Mouse (Mus musculus) adrenal gland, adult (tissue): ENCODE data around the gene Fgd6.
A peak's percentile ranks its signal among the peaks of the same experiment; 100 is the strongest.

Experiments used
- DNase-seq, 2 experiments: peaks; one replicate each; pipeline ENCODE4 v3.0.0; 2022 to 2023; ENCODE audit warnings: low spot score in 1 of 2; ENCODE audit not compliant: inconsistent age in 2 of 2

Fgd6 gene

DNA sequence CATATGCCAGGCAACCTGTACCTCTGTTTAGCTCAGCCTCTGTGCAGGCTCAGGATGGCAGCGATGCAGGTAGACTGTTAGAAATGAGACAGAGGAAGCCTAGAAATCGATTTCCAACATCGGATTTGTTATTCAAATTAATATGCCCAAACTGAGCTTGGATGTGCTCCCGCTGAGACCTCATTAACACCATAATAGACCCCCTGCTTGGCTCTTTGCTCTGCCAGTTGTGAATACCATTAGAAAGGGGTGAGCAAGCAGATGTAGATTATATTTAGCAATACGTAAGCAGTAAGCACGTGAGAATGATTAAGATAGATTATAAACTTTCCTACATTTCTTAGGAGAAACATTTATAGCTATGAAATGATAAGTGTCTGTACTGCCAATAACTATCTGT lies 136.9 kb downstream of the Fgd6 start:
- DNase-seq: no peak

DNA sequence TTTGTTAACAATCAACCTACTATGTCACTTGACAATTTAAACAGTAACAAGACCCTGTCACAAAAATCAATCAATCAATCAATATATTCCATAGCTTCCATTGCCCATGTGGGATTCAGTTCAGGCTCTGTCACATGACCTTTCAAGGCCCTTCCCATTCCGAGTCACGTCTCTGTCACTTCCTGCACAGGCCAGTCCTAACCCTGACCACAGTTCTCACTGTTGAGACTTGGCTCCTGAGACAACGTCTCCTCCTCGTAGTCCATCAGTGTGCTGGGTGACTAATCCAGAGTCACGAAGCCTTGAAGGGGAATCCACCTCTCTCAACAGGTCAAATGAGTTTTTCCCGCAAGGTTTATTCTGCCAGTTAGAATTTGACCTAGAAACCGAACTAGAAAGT lies 138.9 kb downstream of the Fgd6 start:
- DNase-seq: peak; percentile 23 to 68

DNA sequence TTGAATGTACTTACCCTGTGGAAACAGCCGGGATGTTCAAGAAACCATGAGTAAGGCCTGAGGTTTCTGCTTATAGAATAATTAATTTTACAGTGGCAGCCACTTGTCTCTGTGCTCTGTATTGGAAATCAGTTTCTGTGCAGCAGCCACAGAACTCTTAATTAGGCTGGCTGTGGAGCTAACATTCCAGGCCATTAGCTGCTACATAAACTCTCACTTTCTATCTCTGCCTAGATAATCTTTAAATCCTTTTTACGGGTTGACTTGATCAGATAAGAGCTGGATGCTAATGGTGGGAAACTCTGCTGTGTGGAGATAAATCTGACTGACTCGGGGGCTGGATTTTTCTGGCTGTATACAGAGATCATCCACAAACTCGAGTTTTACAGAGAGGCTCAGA lies 147.4 kb downstream of the Fgd6 start:
- DNase-seq: no peak
